Mouse (Mus musculus): ENCODE measurements at regions not wholly inside any gene's neighbourhood (a gene's known extent, or its start where the extent isn't known, plus 50 kb on each side); places are given as distances from the start of the nearest gene placed in this dataset.
A peak's percentile ranks its signal among the peaks of the same experiment; 100 is the strongest.

DNA sequence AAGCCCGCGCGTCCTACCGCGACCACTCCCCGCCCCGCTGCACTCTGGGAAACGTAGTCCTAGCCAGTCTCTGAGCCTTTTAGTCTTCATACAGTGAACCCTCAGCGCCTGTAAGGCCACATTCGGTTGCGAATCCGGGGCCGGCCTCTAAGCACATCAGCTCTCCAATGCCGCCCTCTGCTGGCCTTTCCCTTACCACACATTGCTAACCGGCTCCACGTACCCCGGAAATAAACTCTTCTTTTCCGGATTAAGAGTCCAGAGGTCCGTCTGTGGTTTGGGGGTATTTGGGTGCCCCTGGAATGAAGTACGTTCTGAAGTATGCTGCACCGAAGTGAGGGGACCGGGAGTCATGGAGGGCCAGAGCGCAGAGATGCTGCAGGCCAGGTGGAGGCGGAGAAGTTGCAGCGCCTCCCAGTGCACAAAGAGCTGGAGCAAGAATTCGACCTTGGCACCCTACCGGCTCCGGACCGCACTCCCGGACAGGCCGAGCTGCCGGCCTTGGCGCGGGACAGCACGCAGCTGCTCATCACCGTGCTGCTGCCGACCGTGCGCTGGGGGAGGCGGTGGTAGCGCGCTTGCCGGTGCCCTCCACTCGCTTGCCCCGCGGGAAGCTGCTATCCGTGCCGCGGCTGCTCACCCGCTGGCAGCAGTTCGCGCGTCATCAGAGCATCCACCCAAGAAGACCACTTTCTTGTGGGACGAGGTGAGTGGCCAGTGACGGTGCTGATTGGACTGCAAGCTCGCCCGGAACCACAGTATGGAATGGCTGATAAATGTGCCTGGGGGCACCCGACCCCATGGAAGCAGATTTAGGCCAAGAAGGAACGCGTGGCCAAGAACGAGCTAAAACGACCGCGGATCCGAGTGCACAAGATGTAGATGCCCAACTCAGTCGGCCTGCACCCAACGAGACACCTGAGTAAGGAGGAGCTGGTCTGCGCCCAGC is 62.0 kb upstream of the Cp start:
- peaks cover 5% of the 10 kb centered on the region; the same call in 1 of the 2 replicates for H3K4me1 ChIP-seq (ENCODE audit: control insufficient read depth, insufficient read depth, low read length)
- no peaks in the 10 kb centered on the region for H3K27me3 ChIP-seq (ENCODE audit: control insufficient read depth, insufficient read depth, low read length)
- TF ChIP-seq CTCF (IDR thresholded peaks at IDR 0.05; ENCODE audit: borderline replicate concordance, insufficient read depth, low read depth, low read length) (peak; percentile 84), POLR2A (IDR thresholded peaks at IDR 0.05; ENCODE audit: borderline replicate concordance, insufficient read depth, low read length) (peak; percentile 42; the same call in 1 of the 2 replicates)
- H3K27ac ChIP-seq (ENCODE audit: insufficient read depth, low read length), result peak overlapping the region; percentile 70
- DNase-seq, result peak; percentile 95 to 96
- WGBS, result under 1% methylated on average over 68 of the region's 68 CpGs
- peak overlapping the region; percentile 89 for H3K4me3 ChIP-seq (replicated peaks; ENCODE audit: insufficient read depth, low read depth, low read length)

DNA sequence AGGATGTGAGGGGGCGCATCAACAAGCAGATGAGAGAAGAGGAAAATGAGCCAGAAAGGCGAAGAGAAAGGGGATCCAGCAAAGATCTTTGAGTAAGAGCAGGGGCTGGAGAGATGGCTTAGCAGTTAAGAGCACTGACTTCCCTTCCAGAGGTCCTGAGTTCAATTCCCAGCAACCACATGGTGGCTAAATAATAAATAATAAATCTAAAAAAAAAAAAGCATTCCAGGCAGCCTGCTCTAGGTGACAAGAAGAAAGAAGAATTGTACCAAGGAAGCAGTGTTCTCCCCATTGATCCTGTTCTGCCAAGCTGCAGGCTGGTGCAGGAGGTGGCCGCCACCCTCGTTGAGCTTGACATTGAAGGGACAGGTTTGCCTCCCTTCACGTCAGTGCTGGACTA is 61.1 kb upstream of the Cp start:
- TF ChIP-seq POLR2A (IDR thresholded peaks at IDR 0.05; ENCODE audit: borderline replicate concordance, insufficient read depth, low read length), result no peak
- no peak for TF ChIP-seq CTCF (IDR thresholded peaks at IDR 0.05; ENCODE audit: borderline replicate concordance, insufficient read depth, low read depth, low read length)
- DNase-seq, result peak in 1 of 2 experiments; percentile 10
- Histone ChIP-seq H3K4me1 (ENCODE audit: control insufficient read depth, insufficient read depth, low read length) (peaks cover 5% of the 10 kb centered on the region; the same call in 1 of the 2 replicates), H3K27ac (ENCODE audit: insufficient read depth, low read length) (no peak overlapping the region), H3K4me3 (replicated peaks; ENCODE audit: insufficient read depth, low read depth, low read length) (peak overlapping the region; percentile 89), H3K27me3 (ENCODE audit: control insufficient read depth, insufficient read depth, low read length) (no peaks in the 10 kb centered on the region)
- WGBS, result 25% methylated on average over 5 of the region's 5 CpGs

DNA sequence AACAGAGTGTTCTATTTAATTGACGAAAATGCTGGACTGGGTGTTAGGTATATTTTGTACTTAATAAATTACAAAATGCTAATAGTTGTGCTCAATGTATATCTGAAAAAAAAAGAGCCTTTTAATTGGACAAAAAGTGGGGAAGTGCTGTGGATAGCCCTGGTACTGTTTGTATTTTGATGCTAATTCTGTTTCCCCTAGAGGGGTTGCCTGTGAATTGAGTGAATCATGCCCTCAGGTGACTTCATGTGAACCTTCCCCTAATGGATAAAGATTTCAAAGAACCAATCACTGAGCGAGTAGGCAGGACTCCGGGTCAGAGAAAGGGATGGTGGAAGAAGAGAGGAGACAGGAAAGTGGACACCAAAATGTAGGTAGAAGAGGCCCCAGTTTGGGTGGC is 59.7 kb upstream of the Cp start:
- no peaks in the 10 kb centered on the region for H3K27me3 ChIP-seq (ENCODE audit: control insufficient read depth, insufficient read depth, low read length)
- peaks cover 5% of the 10 kb centered on the region; the same call in 1 of the 2 replicates for H3K4me1 ChIP-seq (ENCODE audit: control insufficient read depth, insufficient read depth, low read length)
- no peak overlapping the region for H3K27ac ChIP-seq (ENCODE audit: insufficient read depth, low read length)
- TF ChIP-seq CTCF (IDR thresholded peaks at IDR 0.05; ENCODE audit: borderline replicate concordance, insufficient read depth, low read depth, low read length) (no peak), POLR2A (IDR thresholded peaks at IDR 0.05; ENCODE audit: borderline replicate concordance, insufficient read depth, low read length) (no peak)
- DNase-seq, result no peak
- WGBS, result 97% methylated on average over 3 of the region's 3 CpGs
- no peak overlapping the region for H3K4me3 ChIP-seq (replicated peaks; ENCODE audit: insufficient read depth, low read depth, low read length)

DNA sequence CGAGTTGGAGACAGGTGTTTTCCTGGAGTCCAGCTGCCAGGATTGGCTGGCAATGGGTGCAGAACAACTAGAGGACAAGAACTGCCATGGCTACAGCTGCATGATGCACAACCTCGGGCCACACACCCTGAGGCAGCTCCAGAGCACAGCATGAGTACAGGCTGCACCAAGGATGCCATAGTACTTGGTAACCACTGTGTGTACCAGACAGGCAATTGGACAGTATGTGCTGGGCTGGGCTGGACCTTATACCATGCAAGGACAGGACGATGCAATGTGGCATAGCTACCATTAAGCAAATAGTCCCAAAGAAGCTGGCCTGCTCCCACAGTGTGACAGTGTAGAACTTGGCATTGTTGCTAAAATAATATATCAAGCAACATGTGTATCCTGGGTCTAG is 54.6 kb upstream of the Cp start:
- H3K4me3 ChIP-seq (replicated peaks; ENCODE audit: insufficient read depth, low read depth, low read length), result no peak overlapping the region
- no peak for TF ChIP-seq POLR2A (IDR thresholded peaks at IDR 0.05; ENCODE audit: borderline replicate concordance, insufficient read depth, low read length)
- TF ChIP-seq CTCF (IDR thresholded peaks at IDR 0.05; ENCODE audit: borderline replicate concordance, insufficient read depth, low read depth, low read length), result no peak
- no peaks in the 10 kb centered on the region for H3K27me3 ChIP-seq (ENCODE audit: control insufficient read depth, insufficient read depth, low read length)
- peaks cover 2% of the 10 kb centered on the region; the same call in 1 of the 2 replicates for H3K4me1 ChIP-seq (ENCODE audit: control insufficient read depth, insufficient read depth, low read length)
- no peak overlapping the region for H3K27ac ChIP-seq (ENCODE audit: insufficient read depth, low read length)
- DNase-seq, result no peak
- 62% methylated on average over 3 of the region's 3 CpGs for WGBS

DNA sequence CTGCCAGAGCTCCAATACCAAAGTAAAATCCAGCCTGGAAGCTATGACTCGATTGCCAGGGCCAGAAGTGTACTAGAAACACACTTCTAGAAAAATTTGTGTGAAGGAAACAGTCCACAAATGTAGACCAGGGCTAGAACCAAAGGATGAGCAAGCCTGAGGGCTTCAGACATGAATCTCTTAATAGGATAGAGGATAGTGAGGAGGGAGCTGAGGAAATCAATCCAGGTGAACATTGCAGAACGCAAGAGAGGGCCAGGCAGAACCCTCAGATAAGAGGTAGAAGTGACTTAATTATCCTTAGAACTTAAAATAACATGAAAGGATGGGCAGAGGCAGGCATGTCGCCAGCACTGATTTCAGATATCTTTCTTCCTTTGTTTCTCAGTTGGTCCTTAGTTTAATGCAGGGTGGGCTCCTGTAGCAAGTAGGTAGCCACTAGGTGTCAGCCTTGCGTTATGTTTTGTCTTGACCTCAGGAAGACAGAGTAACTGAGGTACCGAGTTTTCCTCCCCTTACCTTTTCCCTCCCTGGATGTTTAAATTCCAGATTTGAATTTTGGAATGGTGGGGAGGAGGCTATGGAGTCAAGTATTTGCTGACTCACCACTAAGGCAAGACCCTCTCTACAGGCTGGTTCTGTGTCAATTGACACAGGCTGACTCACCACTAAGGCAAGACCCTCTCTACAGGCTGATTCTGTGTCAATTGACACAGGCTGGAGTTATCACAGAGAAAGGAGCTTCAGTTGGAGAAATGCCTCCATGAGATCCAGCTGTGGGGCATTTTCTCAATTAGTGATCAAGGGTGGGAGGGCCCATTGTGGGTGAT is 52.2 kb upstream of the Cp start:
- H3K27me3 ChIP-seq (ENCODE audit: control insufficient read depth, insufficient read depth, low read length), result no peaks in the 10 kb centered on the region
- no peak for TF ChIP-seq POLR2A (IDR thresholded peaks at IDR 0.05; ENCODE audit: borderline replicate concordance, insufficient read depth, low read length)
- TF ChIP-seq CTCF (IDR thresholded peaks at IDR 0.05; ENCODE audit: borderline replicate concordance, insufficient read depth, low read depth, low read length), result peak; percentile 61
- H3K4me1 ChIP-seq (ENCODE audit: control insufficient read depth, insufficient read depth, low read length), result no peaks in the 10 kb centered on the region; the same call in 1 of the 2 replicates
- DNase-seq, result peak; percentile 10 to 25
- no peak overlapping the region for H3K27ac ChIP-seq (ENCODE audit: insufficient read depth, low read length)
- no peak overlapping the region for H3K4me3 ChIP-seq (replicated peaks; ENCODE audit: insufficient read depth, low read depth, low read length)
- 27% methylated on average over 5 of the region's 5 CpGs for WGBS

All from cerebellum, adult 2 months (tissue).